Mouse (Mus musculus) left cerebral cortex, postnatal 14 days (tissue): ENCODE results near the gene Cers1. TPM values are rescaled to one million over a fixed set of nuclear protein-coding genes. Genes with fewer than 3 reads are reported as not detected.

Source experiments
- DNase-seq, 2 experiments: peaks; one replicate each; pipeline ENCODE4 v3.0.0; 2021 to 2022; ENCODE audit warnings: low spot score in 2 of 2, mixed read lengths in 1 of 2
- intact Hi-C: fragments of 180-260 bp; cut with DNase I; formaldehyde crosslinking; loops from one replicate; pipeline ENCODE4 v1.15.1; 2025
- total RNA-seq, 2 experiments: library from RNA; stranded (reverse); gene quantifications; 2 replicates each; pipeline ENCODE4 v1.2.3; 2021

Gene Cers1
- total RNA-seq, 2 experiments from 2014 or later = 118 to 126 TPM

DNA sequence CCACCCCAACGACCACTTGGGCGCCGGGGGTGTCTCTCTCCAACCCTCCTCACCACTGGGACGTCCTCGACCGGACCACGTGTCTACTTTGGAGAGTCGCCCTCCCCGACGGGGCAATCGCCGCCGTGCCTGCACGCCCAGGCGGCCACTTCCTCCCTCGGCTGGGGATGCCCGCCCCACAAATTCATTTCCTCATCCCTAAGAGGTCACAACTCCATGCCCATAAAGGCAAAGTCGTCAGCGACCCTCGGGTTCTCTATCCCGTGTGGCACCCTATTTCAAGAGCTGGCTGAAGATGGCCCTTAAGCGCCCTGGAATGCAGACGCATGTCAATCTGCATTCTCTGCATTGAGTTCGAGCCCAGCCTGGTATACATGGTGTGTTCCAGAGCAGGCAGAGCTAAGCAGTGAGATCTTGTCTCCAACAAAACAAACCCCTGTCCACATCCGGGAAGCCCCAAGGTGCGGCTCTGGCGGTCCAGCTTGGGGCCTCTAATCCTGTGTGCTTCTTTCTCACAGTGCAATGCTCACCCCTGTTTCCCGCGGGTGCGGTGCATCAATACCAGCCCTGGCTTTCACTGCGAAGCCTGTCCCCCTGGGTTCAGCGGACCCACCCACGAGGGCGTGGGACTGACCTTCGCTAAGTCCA lies 59.8 kb downstream of the Cers1 start:
- intact Hi-C loops = no loop called here
- no peak for DNase-seq

DNA sequence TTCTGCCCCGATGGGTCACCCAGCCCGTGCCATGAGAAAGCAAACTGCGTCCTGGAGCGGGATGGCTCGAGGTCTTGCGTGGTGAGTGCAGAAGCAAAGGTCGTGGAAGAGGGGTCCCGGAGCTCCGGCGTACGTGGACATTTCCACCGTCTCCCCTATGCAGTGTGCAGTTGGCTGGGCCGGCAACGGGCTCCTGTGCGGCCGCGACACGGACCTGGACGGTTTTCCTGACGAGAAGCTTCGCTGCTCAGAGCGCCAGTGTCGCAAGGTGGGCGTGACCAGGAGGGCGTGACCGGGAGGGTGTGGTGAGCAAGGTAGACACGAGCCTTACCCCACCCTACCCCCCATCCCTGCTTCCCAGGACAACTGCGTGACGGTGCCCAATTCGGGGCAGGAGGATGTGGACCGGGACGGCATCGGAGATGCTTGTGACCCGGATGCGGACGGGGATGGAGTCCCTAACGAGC lies 60.7 kb downstream of the Cers1 start:
- intact Hi-C loops = no loop called here
- no peak for DNase-seq

DNA sequence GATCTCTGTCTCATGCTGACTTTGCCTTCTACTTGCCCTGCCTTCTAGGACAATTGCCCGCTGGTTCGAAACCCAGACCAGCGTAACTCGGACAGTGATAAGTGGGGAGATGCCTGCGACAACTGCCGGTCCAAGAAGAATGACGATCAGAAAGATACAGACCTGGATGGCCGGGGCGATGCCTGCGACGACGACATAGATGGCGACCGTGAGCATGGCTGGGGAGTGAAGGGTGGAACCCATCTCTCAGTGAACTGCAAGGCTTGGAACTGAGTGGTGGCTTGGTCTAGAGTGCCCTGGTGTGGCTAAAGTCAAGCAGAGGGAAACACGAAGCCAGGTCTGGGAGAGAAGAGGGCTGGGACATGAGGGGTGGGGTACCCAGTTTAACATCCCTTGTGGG lies 61.5 kb downstream of the Cers1 start:
- intact Hi-C loops = no loop called here
- DNase-seq = no peak

GRCm38 (mm10) chr8:70380069-70380468 lies 64.5 kb downstream of the Cers1 start:
- DNase-seq = peak; percentile 41 to 43

More at GRCm38 (mm10) chr8:70380069-70380468, 64.5 kb downstream of the Cers1 start:
- intact Hi-C loops = no loop called here

Other genes starting within 250 kb of the Cers1 start
- gene Tm6sf2, start 242.9 kb upstream of the Cers1 start, total RNA-seq = 1 to 10 TPM; 1.7 to 2.4 TPM
- gene Hapln4, start 232.3 kb upstream of the Cers1 start, total RNA-seq = 10 to 100 TPM; 17.9 to 20.9 TPM
- 100 to 1,000 TPM; 342 to 344 TPM for gene Ncan, start 194.9 kb upstream of the Cers1 start, total RNA-seq
- gene Nr2c2ap, start 184.4 kb upstream of the Cers1 start, total RNA-seq = 10 to 100 TPM; 25.5 to 28.1 TPM
- gene Rfxank, start 176.6 kb upstream of the Cers1 start, total RNA-seq = 1 to 10 TPM; 9.2 to 9.6 TPM
- 10 to 100 TPM; 44.3 to 48.7 TPM for gene Borcs8, start 176.3 kb upstream of the Cers1 start, total RNA-seq
- not detected for gene Mef2b, start 176.1 kb upstream of the Cers1 start, total RNA-seq
- gene Tmem161a, start 143.4 kb upstream of the Cers1 start, total RNA-seq = 10 to 100 TPM; 51.3 to 53.2 TPM
- 10 to 100 TPM; 32.7 to 34.5 TPM for gene Slc25a42, start 103.5 kb upstream of the Cers1 start, total RNA-seq
- 100 to 1,000 TPM; 116 to 117 TPM for gene Sugp2, start 81.5 kb upstream of the Cers1 start, total RNA-seq
- 10 to 100 TPM; 57.1 to 68.7 TPM for gene Armc6, start 81.3 kb upstream of the Cers1 start, total RNA-seq
- gene Homer3, start 32.9 kb upstream of the Cers1 start, total RNA-seq = 10 to 100 TPM; 10.5 to 12.9 TPM
- gene Ddx49, start 13.3 kb upstream of the Cers1 start, total RNA-seq = 10 to 100 TPM; 43.5 to 44.6 TPM
- 100 to 1,000 TPM; 122 to 132 TPM for gene Cope, start 13.3 kb upstream of the Cers1 start, total RNA-seq
- gene Gdf1, start 14.0 kb downstream of the Cers1 start, total RNA-seq = 10 to 100 TPM; 15.4 to 20.8 TPM
- 10 to 100 TPM; 49.8 to 53.4 TPM for gene Upf1, start 37.5 kb downstream of the Cers1 start, total RNA-seq
- under 1 TPM; 0.51 to 0.72 TPM for gene Comp, start 57.8 kb downstream of the Cers1 start, total RNA-seq
- 100 to 1,000 TPM; 109 to 111 TPM for gene Crtc1, start 123.8 kb downstream of the Cers1 start, total RNA-seq
- 10 to 100 TPM; 37.2 to 37.9 TPM for gene Klhl26, start 161.2 kb downstream of the Cers1 start, total RNA-seq
- gene Tmem59l, start 171.6 kb downstream of the Cers1 start, total RNA-seq = 100 to 1,000 TPM; 217 to 225 TPM
- gene Crlf1, start 177.4 kb downstream of the Cers1 start, total RNA-seq = 1 to 10 TPM; 5.8 to 7.5 TPM
- 10 to 100 TPM; 96.6 to 99.7 TPM for gene Rex1bd, start 191.0 kb downstream of the Cers1 start, total RNA-seq
- 1,000 to 10,000 TPM in 1 of 2 experiments, 100 to 1,000 TPM in 1; 967 to 1,028 TPM for gene Uba52, start 195.0 kb downstream of the Cers1 start, total RNA-seq
- 100 to 1,000 TPM; 396 to 406 TPM for gene Fkbp8, start 211.9 kb downstream of the Cers1 start, total RNA-seq
- 10 to 100 TPM; 40.8 to 43.4 TPM for gene Kxd1, start 212.2 kb downstream of the Cers1 start, total RNA-seq
- gene Ell, start 223.7 kb downstream of the Cers1 start, total RNA-seq = 10 to 100 TPM; 13.8 to 17.4 TPM